Mouse (Mus musculus) right cerebral cortex, adult 18-20 months (tissue): ENCODE measurements at regions not wholly inside any gene's neighbourhood (a gene's known extent, or its start where the extent isn't known, plus 50 kb on each side); places are given as distances from the start of the nearest gene placed in this dataset.

Source experiments
- DNase-seq: peaks from one replicate; pipeline ENCODE4 v3.0.0; 2022; ENCODE audit warnings: mixed read lengths

- no peak for DNase-seq
These were observed 416.6 kb downstream of the Vrk1 start for GRCm38 (mm10) chr12:106426631-106427030.

GRCm38 (mm10) chr12:106429991-106430390 is 420.0 kb downstream of the Vrk1 start:
- DNase-seq, result no peak

- no peak for DNase-seq
These were observed 435.1 kb downstream of the Vrk1 start for GRCm38 (mm10) chr12:106445151-106445550.

GRCm38 (mm10) chr12:106445976-106446375 is 435.9 kb downstream of the Vrk1 start:
- no peak for DNase-seq

GRCm38 (mm10) chr12:106446876-106447532 is 437.0 kb downstream of the Vrk1 start:
- no peak for DNase-seq

- DNase-seq, result peak; percentile 30
These were observed 438.5 kb downstream of the Vrk1 start for GRCm38 (mm10) chr12:106448551-106448950.

- no peak for DNase-seq
These were observed 443.5 kb downstream of the Vrk1 start for GRCm38 (mm10) chr12:106453491-106453890.

GRCm38 (mm10) chr12:106458215-106458614 is 448.2 kb downstream of the Vrk1 start:
- peak; percentile 50 for DNase-seq

GRCm38 (mm10) chr12:106460650-106461049 is 450.6 kb downstream of the Vrk1 start:
- peak; percentile 30 for DNase-seq

- DNase-seq, result no peak
These were observed 452.3 kb downstream of the Vrk1 start for GRCm38 (mm10) chr12:106462281-106462680.

GRCm38 (mm10) chr12:106464701-106465100 is 454.7 kb downstream of the Vrk1 start:
- no peak for DNase-seq

- DNase-seq, result no peak
These were observed 458.3 kb downstream of the Vrk1 start for GRCm38 (mm10) chr12:106468173-106468860.

GRCm38 (mm10) chr12:106474501-106475165 is 464.6 kb downstream of the Vrk1 start:
- peak; percentile 50 for DNase-seq

- no peak for DNase-seq
These were observed 465.5 kb downstream of the Vrk1 start for GRCm38 (mm10) chr12:106475486-106476050.

GRCm38 (mm10) chr12:106477040-106477665 is 467.1 kb downstream of the Vrk1 start:
- no peak for DNase-seq

- no peak for DNase-seq
These were observed 467.7 kb downstream of the Vrk1 start for GRCm38 (mm10) chr12:106477731-106478130.

- no peak for DNase-seq
These were observed 468.4 kb downstream of the Vrk1 start for GRCm38 (mm10) chr12:106478381-106478781.

GRCm38 (mm10) chr12:106479067-106479877 is 469.2 kb downstream of the Vrk1 start:
- no peak for DNase-seq

- DNase-seq, result no peak
These were observed 469.8 kb downstream of the Vrk1 start for GRCm38 (mm10) chr12:106479878-106480194.

GRCm38 (mm10) chr12:106480281-106481060 is 470.4 kb downstream of the Vrk1 start:
- DNase-seq, result no peak

GRCm38 (mm10) chr12:106501622-106502327 is 491.7 kb downstream of the Vrk1 start:
- no peak for DNase-seq
